Comparison of ENCODE assay signal across 8 mouse cellular contexts in the genomic region with DNA sequence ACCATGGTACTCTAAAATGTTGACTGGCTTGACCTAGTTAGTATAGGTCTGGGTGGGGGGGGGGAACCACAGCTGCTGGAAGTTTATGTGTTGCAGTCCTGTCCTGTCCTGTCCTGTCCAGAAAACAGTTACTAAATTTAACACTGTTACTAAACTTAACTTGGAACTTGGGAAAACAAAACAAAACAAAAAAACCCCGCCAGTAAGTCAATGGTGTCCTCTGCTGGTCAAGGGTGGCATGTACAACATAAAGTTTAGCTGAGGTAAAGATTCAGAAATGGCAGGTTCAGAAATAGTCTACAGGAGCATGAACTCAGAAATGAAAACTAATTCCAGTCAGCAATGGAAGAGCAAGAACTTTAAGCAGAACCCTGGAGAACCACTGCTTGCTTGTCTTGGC. TPM values are rescaled to one million over a fixed set of nuclear protein-coding genes. Genes with fewer than 3 reads are reported as not detected.
A peak's percentile ranks its signal among the peaks of the same experiment; 100 is the strongest.
DNase-seq lines count a peak whose midpoint lies in the region; ATAC-seq and TF ChIP-seq lines count a peak whose summit lies in the region.

No protein-coding gene starts in this region.

- 40% methylated on average over 1 of the region's 1 CpGs for WGBS in intestine, embryonic 14.5 days
- WGBS in intestine, embryonic 16.5 days = 40% methylated on average over 1 of the region's 1 CpGs
- WGBS in liver, adult 2 months = 10% methylated on average over 1 of the region's 1 CpGs

- TF ChIP-seq RAD21 in MEL (IDR thresholded peaks at IDR 0.05; ENCODE audit: low read depth, low read length) = peak; percentile 92

- no peaks in the 10 kb centered on the region for H3K9me3 ChIP-seq in intestine, embryonic 14.5 days (ENCODE audit: control insufficient read depth, low read length)
- H3K9me3 ChIP-seq in intestine, embryonic 16.5 days (ENCODE audit: control insufficient read depth, low read length) = no peaks in the 10 kb centered on the region
- H3K9me3 ChIP-seq in MEL (replicated peaks; ENCODE audit: insufficient read depth, low read length) = no peaks in the 10 kb centered on the region

- peak; percentile 37 to 84 (median 84) for TF ChIP-seq CTCF in MEL (IDR thresholded peaks at IDR 0.05 in 2 of 3, conservative IDR thresholded peaks at IDR 0.05 in 1 of 3; ENCODE audit: control insufficient read depth in 1 of 3, insufficient read depth in 1 of 3, low read depth in 2 of 3, low read length in 3 of 3, poor library complexity in 1 of 3, severe bottlenecking in 1 of 3)
- TF ChIP-seq CTCF in liver, adult 2 months (IDR thresholded peaks at IDR 0.05; ENCODE audit: low read depth, low read length) = peak; percentile 31; the same call in 1 of the 2 replicates

- peak; percentile 64 for DNase-seq in intestine, embryonic 14.5 days (ENCODE audit: low spot score)
- DNase-seq in 3T3-L1 (ENCODE audit: low read depth, low spot score) (peak; percentile 77), MEL (ENCODE audit: low read depth, low spot score) (peak; percentile 73)
- DNase-seq in gastrocnemius, adult 8-10 months (ENCODE audit: low spot score in 2 of 2) = peak; percentile 46 to 55
- peak; percentile 42 for DNase-seq in liver, adult 2 months (ENCODE audit: extremely low read depth, low read depth, low spot score)
- DNase-seq in thymus, postnatal 4 days = peak; percentile 39

- no peak overlapping the region for H3K4me2 ChIP-seq in intestine, embryonic 14.5 days (ENCODE audit: low read length)
- H3K4me2 ChIP-seq in intestine, embryonic 16.5 days (ENCODE audit: low read depth, low read length) = no peak overlapping the region

- H3K4me3 ChIP-seq in intestine, embryonic 14.5 days (ENCODE audit: low read depth, low read length) = no peak overlapping the region
- H3K4me3 ChIP-seq in intestine, embryonic 16.5 days (ENCODE audit: low read length) = no peak overlapping the region
- no peak overlapping the region for H3K4me3 ChIP-seq in MEL (ENCODE audit: control insufficient read depth in 1 of 2, insufficient read depth in 1 of 2, low read depth in 2 of 2, low read length in 2 of 2)
- no peak overlapping the region for H3K4me3 ChIP-seq in liver, adult 2 months (ENCODE audit: insufficient read depth, low read depth, low read length)

- ATAC-seq in intestine, embryonic 14.5 days (replicated peaks; ENCODE audit: low FRiP score, low TSS enrichment, low read depth) = no peak
- ATAC-seq in intestine, embryonic 16.5 days = no peak
- ATAC-seq in granulocyte monocyte progenitor cell, adult 5-6 weeks (replicated peaks; ENCODE audit: poor library complexity, severe bottlenecking) = no peak

- H3K36me3 ChIP-seq in intestine, embryonic 14.5 days (ENCODE audit: control insufficient read depth, insufficient read depth, low read length) = no peaks in the 10 kb centered on the region
- H3K36me3 ChIP-seq in intestine, embryonic 16.5 days (ENCODE audit: control insufficient read depth, insufficient read depth, low read length) = no peaks in the 10 kb centered on the region
- H3K36me3 ChIP-seq in MEL (ENCODE audit: control insufficient read depth in 1 of 2, insufficient read depth in 2 of 2, low read length in 2 of 2) = peaks cover 0 to 22% of the 10 kb centered on the region in 2 experiments; a peak in 2 of 4 replicates
- H3K36me3 ChIP-seq in liver, adult 2 months (ENCODE audit: control insufficient read depth, insufficient read depth, low read length) = no peaks in the 10 kb centered on the region

- TF ChIP-seq POLR2A in MEL (IDR thresholded peaks at IDR 0.05; ENCODE audit: control insufficient read depth in 1 of 2, insufficient read depth in 1 of 2, low read depth in 1 of 2, low read length in 2 of 2, poor library complexity in 1 of 2) = no peak
- no peak for TF ChIP-seq POLR2A in liver, adult 2 months (IDR thresholded peaks at IDR 0.05; ENCODE audit: extremely low read depth, insufficient read depth, low read length)

- no peak overlapping the region for H3K9ac ChIP-seq in intestine, embryonic 14.5 days (ENCODE audit: low read length)
- H3K9ac ChIP-seq in intestine, embryonic 16.5 days (ENCODE audit: low read depth, low read length) = no peak overlapping the region
- H3K9ac ChIP-seq in MEL (ENCODE audit: control insufficient read depth, low read depth, low read length, poor library complexity, severe bottlenecking) = no peak overlapping the region
- no peak overlapping the region for H3K9ac ChIP-seq in liver, adult 2 months (ENCODE audit: low read depth, low read length)

- H3K27ac ChIP-seq in intestine, embryonic 14.5 days (ENCODE audit: low read depth) = no peak overlapping the region
- H3K27ac ChIP-seq in intestine, embryonic 16.5 days (ENCODE audit: low read length) = no peak overlapping the region
- no peak overlapping the region for H3K27ac ChIP-seq in MEL (ENCODE audit: control insufficient read depth, low read depth, low read length)
- no peak overlapping the region for H3K27ac ChIP-seq in liver, adult 2 months (replicated peaks; ENCODE audit: insufficient read depth, low read depth, low read length)

- no peaks in the 10 kb centered on the region for H3K27me3 ChIP-seq in intestine, embryonic 14.5 days (replicated peaks; ENCODE audit: control insufficient read depth, insufficient read depth, low read length)
- no peaks in the 10 kb centered on the region for H3K27me3 ChIP-seq in intestine, embryonic 16.5 days (replicated peaks; ENCODE audit: control insufficient read depth, insufficient read depth, low read length)
- no peaks in the 10 kb centered on the region for H3K27me3 ChIP-seq in MEL (ENCODE audit: control insufficient read depth in 1 of 2, insufficient read depth in 2 of 2, low read length in 2 of 2)
- H3K27me3 ChIP-seq in liver, adult 2 months (ENCODE audit: control insufficient read depth, insufficient read depth, low read length) = no peaks in the 10 kb centered on the region

- H3K4me1 ChIP-seq in intestine, embryonic 14.5 days (replicated peaks; ENCODE audit: control insufficient read depth, insufficient read depth, low read length) = peaks cover 13% of the 10 kb centered on the region; the same call in 1 of the 2 replicates
- H3K4me1 ChIP-seq in intestine, embryonic 16.5 days (ENCODE audit: control insufficient read depth, insufficient read depth, low read length) = peaks cover 15% of the 10 kb centered on the region
- H3K4me1 ChIP-seq in MEL (ENCODE audit: control insufficient read depth in 1 of 2, insufficient read depth in 2 of 2, low read length in 2 of 2) = peaks cover 2 to 4% of the 10 kb centered on the region in 2 experiments; a peak in 3 of 4 replicates
- H3K4me1 ChIP-seq in liver, adult 2 months (ENCODE audit: control insufficient read depth, insufficient read depth, low read length) = no peaks in the 10 kb centered on the region

- peaks cover 5% of the 10 kb centered on the region; the same call in 1 of the 2 replicates for H3K79me2 ChIP-seq in MEL (ENCODE audit: control insufficient read depth, insufficient read depth, low read length, poor library complexity)
- H3K79me2 ChIP-seq in liver, adult 2 months (ENCODE audit: control insufficient read depth, insufficient read depth, low read length) = no peaks in the 10 kb centered on the region

- no peak for TF ChIP-seq EP300 in MEL (IDR thresholded peaks at IDR 0.05; ENCODE audit: low read depth in 1 of 2, low read length in 2 of 2)

TF ChIP-seq in MEL, 35 proteins besides CTCF, POLR2A, EP300 and RAD21:
- TF ChIP-seq ZKSCAN1 (IDR thresholded peaks at IDR 0.05; ENCODE audit: low read depth, low read length) (no peak), ZC3H11A (IDR thresholded peaks at IDR 0.05; ENCODE audit: low read depth, low read length) (peak; percentile 76), RCOR1 (IDR thresholded peaks at IDR 0.05; ENCODE audit: low read depth, low read length) (no peak), ELF1 (IDR thresholded peaks at IDR 0.05; ENCODE audit: low read depth, low read length) (no peak), MEF2A (IDR thresholded peaks at IDR 0.05; ENCODE audit: extremely low read depth, insufficient replicate concordance, low read depth, low read length, poor library complexity, severe bottlenecking) (no peak), HCFC1 (IDR thresholded peaks at IDR 0.05; ENCODE audit: low read depth, low read length) (peak; percentile 21; the same call in 1 of the 2 replicates), ZMIZ1 (IDR thresholded peaks at IDR 0.05; ENCODE audit: low read depth, low read length) (no peak), POLR2AphosphoS5 (IDR thresholded peaks at IDR 0.05; ENCODE audit: borderline replicate concordance, low read depth, low read length) (no peak), USF1 (IDR thresholded peaks at IDR 0.05; ENCODE audit: low read depth, low read length) (no peak), ZNF384 (IDR thresholded peaks at IDR 0.05; ENCODE audit: low read depth, low read length) (0 out of 2 replicates have a peak, but pooled peaks have one; percentile 48), CHD1 (IDR thresholded peaks at IDR 0.05; ENCODE audit: low read depth, low read length) (no peak), GABPA (IDR thresholded peaks at IDR 0.05; ENCODE audit: low read depth, low read length) (no peak), SIN3A (IDR thresholded peaks at IDR 0.05; ENCODE audit: low read length) (peak; percentile 55), E2F4 (IDR thresholded peaks at IDR 0.05; ENCODE audit: borderline replicate concordance, low read depth, low read length) (no peak), SMC3 (IDR thresholded peaks at IDR 0.05; ENCODE audit: low read depth, low read length) (peak; percentile 81)

RNA-seq across cellular contexts. Expression of gene Fbxo48, which starts 2.4 kb away (rescaled TPM):
- 1.4 and 2.3 TPM in 2 replicates for polyA plus RNA-seq in intestine, embryonic 14.5 days (2014; fragmentation: Nextera tagmentation; extraction: Ambion mirVana)
- 0.79 and 1.2 TPM in 2 replicates for polyA plus RNA-seq in intestine, embryonic 16.5 days (2015; fragmentation: Nextera tagmentation; extraction: Ambion mirVana)
- total RNA-seq in MEL (2012; rRNA removed) = 3.4 and 3.7 TPM in 2 replicates
- polyA plus RNA-seq in MEL (2012; ENCODE audit: insufficient read depth in 1 of 2, insufficient read length in 2 of 2, low read depth in 1 of 2, low replicate concordance in 2 of 2, missing spikeins in 1 of 2) = 1 to 10 TPM in 1 of 2 experiments, not detected in 1; 5.2 TPM
- total RNA-seq in gastrocnemius, adult 8-10 months (2022) = under 1 TPM in 2 of 4 experiments, not detected in 2; 0.13 to 0.36 TPM
- under 0.01 and 0.27 TPM in 2 replicates for total RNA-seq in liver, adult 2 months (2014; rRNA removed)
- not detected in 2 replicates for polyA plus RNA-seq in liver, adult 2 months (2012; rRNA removed)
- total RNA-seq in granulocyte monocyte progenitor cell, adult 5-6 weeks (2014; fragmentation: Nextera tagmentation) = 6.0 and 7.9 TPM in 2 replicates
- 7.3 and 7.4 TPM in 2 replicates for total RNA-seq in granulocyte monocyte progenitor cell, adult 5-6 weeks (2017)
